Mouse (Mus musculus): ENCODE results near the gene Hpd. TPM values are rescaled to one million over a fixed set of nuclear protein-coding genes. Genes with fewer than 3 reads are reported as not detected.

The Hpd gene
- polyA plus RNA-seq, 1 experiment from 2014 or later, result not detected

DNA sequence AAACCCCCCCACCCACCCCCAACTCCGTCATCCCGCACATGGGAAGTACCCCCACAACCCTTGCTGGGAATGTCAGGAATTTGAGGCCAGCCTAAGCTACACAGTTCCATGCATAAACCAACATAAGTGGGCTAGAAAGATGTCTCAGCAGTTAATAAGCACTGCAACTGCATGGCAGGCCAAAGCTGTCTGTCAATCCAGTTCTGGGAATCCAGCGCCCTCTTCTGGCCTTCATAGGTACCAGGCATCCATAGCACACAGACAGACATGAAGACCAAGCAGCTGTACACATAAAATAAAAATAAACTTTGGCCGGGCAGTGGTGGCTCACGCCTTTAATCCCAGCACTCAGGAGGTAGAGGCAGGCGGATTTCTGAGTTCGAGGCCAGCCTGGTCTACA, 27.1 kb downstream of the Hpd start:
- peak; percentile 39; the same call in 1 of the 2 replicates for ATAC-seq
- no peak overlapping the region for H3K4me2 ChIP-seq (ENCODE audit: low read length)
- WGBS, result 58% methylated on average over 7 of the region's 7 CpGs
- H3K9ac ChIP-seq (replicated peaks; ENCODE audit: low read depth, low read length), result no peak overlapping the region
- no peaks in the 10 kb centered on the region for H3K9me3 ChIP-seq (ENCODE audit: control insufficient read depth, low read length)
- no peak overlapping the region for H3K27ac ChIP-seq (ENCODE audit: low read length)
- peaks cover 40% of the 10 kb centered on the region for H3K36me3 ChIP-seq (ENCODE audit: control insufficient read depth, insufficient read depth)
- H3K27me3 ChIP-seq (replicated peaks; ENCODE audit: control insufficient read depth, insufficient read depth, low read length), result no peaks in the 10 kb centered on the region
- peaks cover 12% of the 10 kb centered on the region for H3K4me1 ChIP-seq (replicated peaks; ENCODE audit: control insufficient read depth, insufficient read depth, low read length)
- no peak overlapping the region for H3K4me3 ChIP-seq (replicated peaks; ENCODE audit: low read length)

DNA sequence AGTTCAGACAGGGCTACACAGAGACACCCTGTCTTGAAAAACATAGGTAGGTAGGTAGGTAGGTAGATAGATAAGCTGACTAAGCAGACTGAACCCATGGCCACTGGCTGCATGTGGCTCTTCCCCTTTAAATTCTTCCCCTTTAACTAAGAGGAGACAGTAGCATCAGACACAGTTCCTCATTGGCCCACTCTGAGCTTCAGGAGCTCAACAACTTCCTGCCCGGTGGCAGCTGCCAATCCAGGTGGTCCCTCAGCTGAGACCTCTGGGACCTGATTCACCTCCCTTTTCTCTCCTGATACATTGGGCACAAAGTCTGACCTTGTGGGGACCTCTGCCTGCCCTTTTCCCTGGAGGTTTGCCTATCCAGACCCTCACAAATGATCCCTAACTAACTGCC, 29.6 kb downstream of the Hpd start:
- H3K9ac ChIP-seq (replicated peaks; ENCODE audit: low read depth, low read length), result no peak overlapping the region
- no peak for ATAC-seq

DNA sequence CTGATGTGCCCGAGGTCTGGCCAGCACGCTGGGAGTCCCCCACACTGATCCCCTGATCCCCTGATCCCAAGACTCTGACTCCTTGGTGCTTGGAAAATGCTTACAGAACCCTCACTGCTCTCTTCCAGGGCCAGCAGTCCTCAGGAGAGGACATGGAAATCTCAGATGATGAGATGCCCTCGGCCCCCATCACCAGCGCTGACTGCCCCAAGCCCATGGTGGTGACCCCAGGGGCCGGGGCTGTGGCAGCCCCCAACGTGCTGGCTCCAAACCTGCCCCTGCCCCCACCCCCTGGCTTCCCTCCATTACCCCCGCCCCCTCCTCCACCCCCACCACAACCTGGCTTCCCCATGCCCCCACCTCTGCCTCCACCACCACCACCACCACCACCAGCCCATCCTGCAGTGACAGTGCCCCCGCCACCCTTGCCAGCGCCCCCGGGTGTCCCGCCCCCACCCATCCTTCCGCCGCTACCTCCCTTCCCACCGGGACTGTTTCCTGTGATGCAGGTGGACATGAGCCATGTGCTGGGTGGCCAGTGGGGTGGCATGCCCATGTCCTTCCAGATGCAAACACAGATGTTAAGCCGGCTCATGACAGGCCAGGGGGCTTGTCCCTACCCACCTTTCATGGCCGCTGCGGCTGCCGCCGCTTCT, 30.7 kb downstream of the Hpd start:
- Histone ChIP-seq H3K9ac (replicated peaks; ENCODE audit: low read depth, low read length) (no peak overlapping the region), H3K4me3 (replicated peaks; ENCODE audit: low read length) (no peak overlapping the region), H3K27me3 (replicated peaks; ENCODE audit: control insufficient read depth, insufficient read depth, low read length) (no peaks in the 10 kb centered on the region), H3K27ac (ENCODE audit: low read length) (no peak overlapping the region), H3K36me3 (ENCODE audit: control insufficient read depth, insufficient read depth) (peaks cover 20% of the 10 kb centered on the region), H3K4me1 (replicated peaks; ENCODE audit: control insufficient read depth, insufficient read depth, low read length) (peaks cover 37% of the 10 kb centered on the region), H3K9me3 (ENCODE audit: control insufficient read depth, low read length) (no peaks in the 10 kb centered on the region), H3K4me2 (ENCODE audit: low read length) (no peak overlapping the region)
- no peak for ATAC-seq
- 90% methylated on average over 19 of the region's 19 CpGs for WGBS

More for the DNA sequence above, 29.6 kb downstream of the Hpd start:
- Histone ChIP-seq H3K27ac (ENCODE audit: low read length) (no peak overlapping the region), H3K27me3 (replicated peaks; ENCODE audit: control insufficient read depth, insufficient read depth, low read length) (no peaks in the 10 kb centered on the region), H3K36me3 (ENCODE audit: control insufficient read depth, insufficient read depth) (peaks cover 22% of the 10 kb centered on the region), H3K4me3 (replicated peaks; ENCODE audit: low read length) (no peak overlapping the region), H3K9me3 (ENCODE audit: control insufficient read depth, low read length) (no peaks in the 10 kb centered on the region), H3K4me2 (ENCODE audit: low read length) (no peak overlapping the region), H3K4me1 (replicated peaks; ENCODE audit: control insufficient read depth, insufficient read depth, low read length) (peaks cover 37% of the 10 kb centered on the region)
- 71% methylated on average over 1 of the region's 1 CpGs for whole genome bisulfite sequencing

DNA sequence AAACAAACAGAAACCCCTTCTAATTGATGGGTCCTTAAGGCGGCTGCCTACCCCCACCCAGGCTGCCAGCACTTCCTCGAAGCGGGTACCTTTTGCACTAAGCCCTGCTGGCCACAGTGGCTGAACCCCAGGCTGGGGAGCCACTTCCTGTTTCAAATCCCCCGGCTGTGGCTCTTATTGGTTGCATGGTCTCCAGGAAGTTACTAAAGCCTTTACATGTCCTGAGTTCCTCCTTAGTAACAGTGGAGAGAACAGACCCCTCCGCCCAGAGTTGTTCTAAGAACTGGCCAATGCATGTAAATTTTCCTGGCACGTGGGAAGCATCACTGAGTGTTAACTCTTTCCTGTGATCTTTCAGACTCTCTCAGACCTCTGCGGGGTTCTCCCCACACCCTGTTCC, 31.4 kb downstream of the Hpd start:
- peak overlapping the region; percentile 43 for H3K4me3 ChIP-seq (replicated peaks; ENCODE audit: low read length)
- H3K27me3 ChIP-seq (replicated peaks; ENCODE audit: control insufficient read depth, insufficient read depth, low read length), result no peaks in the 10 kb centered on the region
- H3K4me1 ChIP-seq (replicated peaks; ENCODE audit: control insufficient read depth, insufficient read depth, low read length), result peaks cover 39% of the 10 kb centered on the region
- 35% methylated on average over 7 of the region's 7 CpGs for WGBS
- no peaks in the 10 kb centered on the region for H3K9me3 ChIP-seq (ENCODE audit: control insufficient read depth, low read length)
- H3K36me3 ChIP-seq (ENCODE audit: control insufficient read depth, insufficient read depth), result peaks cover 20% of the 10 kb centered on the region
- peak overlapping the region; percentile 68 for H3K4me2 ChIP-seq (ENCODE audit: low read length)
- 0 out of 2 replicates have a peak, but pooled peaks have one; percentile 14 for ATAC-seq
- no peak overlapping the region for H3K27ac ChIP-seq (ENCODE audit: low read length)
- peak overlapping the region; percentile 31; the same call in 1 of the 2 replicates for H3K9ac ChIP-seq (replicated peaks; ENCODE audit: low read depth, low read length)

DNA sequence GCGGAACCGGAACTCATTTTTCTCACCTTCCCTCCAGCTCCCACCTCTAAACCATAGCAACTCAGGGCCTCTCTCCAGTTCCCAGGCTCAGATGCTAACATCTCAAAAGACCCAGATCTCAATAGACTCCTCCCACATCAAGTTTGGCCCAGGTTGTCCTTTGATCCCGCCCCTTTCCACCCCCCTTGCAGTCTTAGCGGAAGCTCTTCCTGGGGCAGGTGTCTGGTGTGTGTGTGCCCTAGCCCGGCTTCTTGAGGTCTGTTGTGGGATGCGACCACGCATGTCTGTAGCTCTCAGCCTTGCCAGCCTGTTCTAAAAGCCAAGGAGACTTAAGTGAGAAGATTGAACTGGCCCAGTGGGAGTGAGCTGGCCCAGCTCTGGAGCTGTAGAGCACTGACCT, 31.9 kb downstream of the Hpd start:
- Histone ChIP-seq H3K9ac (replicated peaks; ENCODE audit: low read depth, low read length) (peak overlapping the region; percentile 31; the same call in 1 of the 2 replicates), H3K4me3 (replicated peaks; ENCODE audit: low read length) (peak overlapping the region; percentile 43), H3K27ac (ENCODE audit: low read length) (no peak overlapping the region), H3K36me3 (ENCODE audit: control insufficient read depth, insufficient read depth) (peaks cover 20% of the 10 kb centered on the region), H3K4me2 (ENCODE audit: low read length) (peak overlapping the region; percentile 68), H3K9me3 (ENCODE audit: control insufficient read depth, low read length) (no peaks in the 10 kb centered on the region), H3K27me3 (replicated peaks; ENCODE audit: control insufficient read depth, insufficient read depth, low read length) (no peaks in the 10 kb centered on the region), H3K4me1 (replicated peaks; ENCODE audit: control insufficient read depth, insufficient read depth, low read length) (peaks cover 44% of the 10 kb centered on the region)
- WGBS, result 34% methylated on average over 7 of the region's 7 CpGs
- peak; percentile 4; the same call in 1 of the 2 replicates for ATAC-seq

DNA sequence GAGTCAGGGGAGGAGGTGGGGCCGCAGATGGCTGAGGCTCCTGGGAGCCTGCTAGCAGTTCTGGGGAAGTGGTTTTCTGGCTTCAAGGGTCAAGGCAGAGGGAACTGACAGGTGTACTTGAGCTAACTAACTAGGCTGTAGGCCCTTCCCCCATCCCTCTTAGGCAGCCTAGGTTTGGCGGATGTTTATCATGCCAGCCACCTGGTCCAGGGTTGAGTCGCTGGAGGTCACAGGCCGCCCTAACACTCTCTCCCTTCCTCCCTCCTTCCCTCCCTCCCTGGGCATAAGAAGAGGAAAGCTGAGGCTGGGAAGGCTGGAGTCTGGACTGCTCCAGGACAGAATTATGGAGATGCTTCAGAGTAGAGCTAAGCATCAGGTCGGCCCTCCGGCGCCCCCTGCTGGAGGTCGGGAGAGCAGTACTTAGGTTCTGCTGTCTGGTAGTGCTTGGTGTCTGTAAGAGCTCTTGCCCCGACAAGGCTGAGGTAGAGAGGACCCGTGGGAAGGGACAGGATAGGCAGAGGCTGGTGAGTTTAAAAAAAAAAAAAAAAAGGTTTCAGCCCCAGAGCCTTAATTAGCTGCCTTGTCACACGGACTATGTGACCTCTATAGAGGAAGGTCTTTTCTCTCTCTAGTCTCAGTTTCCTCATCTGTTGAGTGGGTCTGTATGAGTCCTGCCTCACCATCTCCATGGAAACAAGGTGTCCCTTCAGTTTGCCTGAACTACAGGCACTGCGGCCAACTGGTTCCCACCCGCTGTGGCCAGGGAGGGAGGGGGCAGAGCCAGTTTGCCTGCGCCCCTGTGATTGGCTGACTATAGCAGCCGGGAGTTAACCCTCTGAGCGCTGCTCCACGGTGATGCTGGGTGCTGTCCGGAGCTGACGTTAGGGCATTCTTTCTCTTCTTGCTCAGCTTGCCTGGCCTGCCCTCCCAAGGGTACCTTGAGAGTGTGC, 32.8 kb downstream of the Hpd start:
- Histone ChIP-seq H3K4me1 (replicated peaks; ENCODE audit: control insufficient read depth, insufficient read depth, low read length) (peaks cover 53% of the 10 kb centered on the region), H3K9me3 (ENCODE audit: control insufficient read depth, low read length) (no peaks in the 10 kb centered on the region), H3K9ac (replicated peaks; ENCODE audit: low read depth, low read length) (peak overlapping the region; percentile 49), H3K4me3 (replicated peaks; ENCODE audit: low read length) (peak overlapping the region; percentile 43), H3K4me2 (ENCODE audit: low read length) (peak overlapping the region; percentile 68), H3K27me3 (replicated peaks; ENCODE audit: control insufficient read depth, insufficient read depth, low read length) (no peaks in the 10 kb centered on the region), H3K27ac (ENCODE audit: low read length) (no peak overlapping the region), H3K36me3 (ENCODE audit: control insufficient read depth, insufficient read depth) (peaks cover 20% of the 10 kb centered on the region)
- peak; percentile 91 for ATAC-seq
- WGBS, result 5% methylated on average over 19 of the region's 19 CpGs

DNA sequence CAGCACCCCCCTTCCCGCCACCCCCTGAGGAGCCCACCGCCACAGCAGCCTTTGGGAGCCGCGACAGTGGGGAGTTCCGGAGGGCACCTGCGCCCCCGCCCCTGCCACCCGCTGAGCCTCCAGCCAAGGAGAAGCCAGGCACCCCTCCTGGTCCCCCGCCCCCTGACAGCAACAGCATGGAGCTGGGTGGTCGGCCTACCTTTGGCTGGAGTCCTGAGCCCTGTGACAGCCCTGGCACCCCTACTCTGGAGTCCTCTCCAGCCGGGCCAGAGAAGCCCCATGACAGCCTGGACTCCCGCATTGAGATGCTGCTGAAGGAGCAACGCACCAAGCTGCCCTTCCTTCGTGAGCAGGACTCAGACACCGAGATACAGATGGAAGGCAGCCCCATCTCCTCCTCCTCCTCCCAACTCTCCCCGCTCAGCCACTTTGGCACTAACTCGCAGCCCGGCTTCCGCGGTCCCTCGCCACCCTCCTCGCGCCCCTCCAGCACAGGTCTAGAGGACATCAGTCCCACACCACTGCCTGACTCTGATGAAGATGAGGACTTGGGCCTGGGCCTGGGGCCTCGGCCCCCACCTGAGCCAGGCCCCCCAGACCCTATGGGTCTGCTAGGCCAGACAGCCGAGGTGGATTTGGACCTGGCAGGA, 34.3 kb downstream of the Hpd start:
- Histone ChIP-seq H3K4me1 (replicated peaks; ENCODE audit: control insufficient read depth, insufficient read depth, low read length) (peaks cover 65% of the 10 kb centered on the region), H3K4me3 (replicated peaks; ENCODE audit: low read length) (no peak overlapping the region), H3K27ac (ENCODE audit: low read length) (no peak overlapping the region), H3K4me2 (ENCODE audit: low read length) (no peak overlapping the region), H3K9ac (replicated peaks; ENCODE audit: low read depth, low read length) (0 out of 2 replicates have a peak overlapping the region, but pooled peaks have one; percentile 5), H3K27me3 (replicated peaks; ENCODE audit: control insufficient read depth, insufficient read depth, low read length) (no peaks in the 10 kb centered on the region), H3K36me3 (ENCODE audit: control insufficient read depth, insufficient read depth) (peaks cover 15% of the 10 kb centered on the region), H3K9me3 (ENCODE audit: control insufficient read depth, low read length) (no peaks in the 10 kb centered on the region)
- no peak for ATAC-seq
- 79% methylated on average over 25 of the region's 25 CpGs for WGBS

DNA sequence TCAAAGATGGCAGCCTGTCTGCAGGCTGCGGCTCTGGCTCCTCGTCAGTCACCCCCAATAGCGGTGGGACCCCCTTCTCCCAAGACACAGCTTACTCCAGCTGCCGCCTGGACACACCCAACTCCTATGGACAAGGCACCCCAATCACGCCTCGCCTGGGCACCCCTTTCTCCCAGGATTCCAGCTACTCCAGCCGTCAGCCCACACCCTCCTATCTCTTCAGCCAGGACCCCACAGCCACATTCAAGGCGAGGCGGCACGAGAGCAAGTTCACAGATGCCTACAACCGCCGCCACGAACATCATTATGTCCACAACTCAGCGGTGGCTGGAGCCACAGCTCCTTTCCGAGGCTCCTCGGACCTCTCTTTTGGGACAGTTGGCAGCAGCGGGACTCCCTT, 35.0 kb downstream of the Hpd start:
- Histone ChIP-seq H3K27ac (ENCODE audit: low read length) (no peak overlapping the region), H3K4me2 (ENCODE audit: low read length) (no peak overlapping the region), H3K9ac (replicated peaks; ENCODE audit: low read depth, low read length) (no peak overlapping the region), H3K36me3 (ENCODE audit: control insufficient read depth, insufficient read depth) (peaks cover 10% of the 10 kb centered on the region), H3K4me3 (replicated peaks; ENCODE audit: low read length) (no peak overlapping the region), H3K4me1 (replicated peaks; ENCODE audit: control insufficient read depth, insufficient read depth, low read length) (peaks cover 65% of the 10 kb centered on the region), H3K27me3 (replicated peaks; ENCODE audit: control insufficient read depth, insufficient read depth, low read length) (no peaks in the 10 kb centered on the region), H3K9me3 (ENCODE audit: control insufficient read depth, low read length) (no peaks in the 10 kb centered on the region)
- 82% methylated on average over 17 of the region's 17 CpGs for WGBS
- no peak for ATAC-seq

DNA sequence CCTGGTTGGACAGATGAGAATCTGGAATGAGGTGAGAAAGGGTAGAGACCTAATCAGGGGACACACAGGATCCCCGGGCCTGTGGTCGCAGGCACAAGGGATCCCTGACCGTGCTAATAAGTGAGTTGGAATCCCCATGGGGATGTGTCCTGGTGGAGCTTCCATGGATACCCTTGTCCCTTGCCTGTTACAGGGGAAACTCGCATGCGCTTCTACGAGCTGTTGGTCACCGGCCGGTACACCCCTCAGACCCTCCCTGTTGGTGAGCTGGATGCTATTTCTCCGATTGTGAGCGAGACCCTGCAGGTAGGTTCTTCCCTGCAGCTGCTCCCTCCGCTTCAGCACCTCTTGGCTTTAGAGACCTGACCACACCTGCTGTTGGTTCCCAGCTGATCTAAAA, 36.2 kb downstream of the Hpd start:
- peaks cover 63% of the 10 kb centered on the region for H3K4me1 ChIP-seq (replicated peaks; ENCODE audit: control insufficient read depth, insufficient read depth, low read length)
- 84% methylated on average over 11 of the region's 11 CpGs for WGBS
- no peak for ATAC-seq

More for the DNA sequence above, 36.2 kb downstream of the Hpd start:
- no peak overlapping the region for H3K4me2 ChIP-seq (ENCODE audit: low read length)
- H3K27me3 ChIP-seq (replicated peaks; ENCODE audit: control insufficient read depth, insufficient read depth, low read length), result no peaks in the 10 kb centered on the region
- H3K9ac ChIP-seq (replicated peaks; ENCODE audit: low read depth, low read length), result no peak overlapping the region
- peaks cover 5% of the 10 kb centered on the region for H3K36me3 ChIP-seq (ENCODE audit: control insufficient read depth, insufficient read depth)
- no peaks in the 10 kb centered on the region for H3K9me3 ChIP-seq (ENCODE audit: control insufficient read depth, low read length)
- H3K4me3 ChIP-seq (replicated peaks; ENCODE audit: low read length), result no peak overlapping the region
- H3K27ac ChIP-seq (ENCODE audit: low read length), result no peak overlapping the region

Measured in forebrain, embryonic 16.5 days (tissue).